Mouse (Mus musculus) WW6 (cell line): ENCODE measurements around the gene Fgfr2.

Experiments used
- DNase-seq: peaks from one replicate; pipeline ENCODE4 v3.0.0-alpha.2; 2013; ENCODE audit warnings: low read depth, low spot score

The Fgfr2 gene

DNA sequence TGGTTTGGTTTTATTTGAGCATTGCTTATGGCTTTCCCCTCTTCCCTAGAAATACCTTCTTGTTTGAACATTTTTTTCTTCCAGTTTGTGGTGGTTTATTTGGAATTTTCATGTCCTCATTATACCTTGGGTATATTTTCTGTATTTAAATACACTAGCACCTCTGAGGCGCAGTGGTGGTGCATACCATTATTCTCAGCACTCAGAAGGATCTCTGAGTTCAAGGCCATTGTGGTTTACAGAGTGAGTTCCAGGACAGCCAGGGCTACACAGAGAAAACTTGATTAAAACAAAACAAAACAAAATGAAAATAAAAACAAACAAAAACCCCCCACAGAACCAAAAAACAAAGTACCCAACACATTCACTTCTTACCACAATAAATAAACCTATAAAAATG lies 189.8 kb downstream of the Fgfr2 start:
- no peak for DNase-seq

GRCm38 (mm10) chr7:132931560-132932351 lies 191.4 kb downstream of the Fgfr2 start:
- DNase-seq, result no peak

GRCm38 (mm10) chr7:132930850-132931559 lies 192.1 kb downstream of the Fgfr2 start, which contains the start of gene Zranb1:
Zranb1 (plus strand) TSS chr7:132931142.
- DNase-seq, result peak; percentile 95

- no peak for DNase-seq
Observed at GRCm38 (mm10) chr7:132930055-132930454, 193.1 kb downstream of the Fgfr2 start.

GRCm38 (mm10) chr7:132927201-132927600 lies 195.9 kb downstream of the Fgfr2 start:
- DNase-seq, result no peak

- DNase-seq, result no peak
Observed at GRCm38 (mm10) chr7:132925227-132925626, 197.9 kb downstream of the Fgfr2 start.

DNA sequence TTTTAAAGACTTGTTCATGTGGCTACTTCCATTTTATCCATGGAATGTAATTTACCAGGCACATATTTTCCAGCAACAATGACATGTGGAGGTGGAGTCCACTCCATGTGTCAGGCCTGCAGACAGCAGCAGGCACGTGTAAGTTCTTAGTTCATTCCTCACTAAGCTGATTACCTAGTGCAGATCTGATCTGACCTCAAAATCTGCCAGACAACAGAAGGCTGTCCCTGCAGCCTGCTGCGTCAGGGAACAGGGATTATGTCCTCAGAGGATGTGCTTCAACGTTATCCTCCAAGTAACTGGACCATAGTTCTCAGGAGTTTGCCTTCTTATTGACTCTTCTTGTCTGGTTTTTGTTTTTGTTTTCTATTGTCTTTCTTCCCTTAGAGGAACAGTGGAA lies 201.2 kb downstream of the Fgfr2 start:
- no peak for DNase-seq

DNA sequence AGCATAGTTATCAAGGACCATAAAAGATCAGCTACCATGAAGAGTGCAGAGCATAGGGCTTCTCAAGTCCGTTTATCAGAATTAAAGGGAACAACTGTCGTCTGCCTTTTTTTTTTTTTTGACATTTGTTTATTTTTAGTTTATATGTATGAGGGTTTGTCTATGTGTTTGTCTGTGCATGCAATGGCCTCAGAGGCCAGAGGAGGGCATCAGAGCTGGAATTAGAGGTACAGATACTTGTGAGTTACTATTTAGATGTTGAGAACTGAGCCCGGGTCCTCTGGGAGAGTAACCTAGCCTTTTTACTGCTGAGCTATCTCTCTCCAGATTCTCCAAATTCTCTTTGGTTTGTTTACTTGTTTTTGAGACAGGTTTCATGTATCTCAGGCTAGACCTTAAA lies 219.4 kb downstream of the Fgfr2 start:
- no peak for DNase-seq

DNA sequence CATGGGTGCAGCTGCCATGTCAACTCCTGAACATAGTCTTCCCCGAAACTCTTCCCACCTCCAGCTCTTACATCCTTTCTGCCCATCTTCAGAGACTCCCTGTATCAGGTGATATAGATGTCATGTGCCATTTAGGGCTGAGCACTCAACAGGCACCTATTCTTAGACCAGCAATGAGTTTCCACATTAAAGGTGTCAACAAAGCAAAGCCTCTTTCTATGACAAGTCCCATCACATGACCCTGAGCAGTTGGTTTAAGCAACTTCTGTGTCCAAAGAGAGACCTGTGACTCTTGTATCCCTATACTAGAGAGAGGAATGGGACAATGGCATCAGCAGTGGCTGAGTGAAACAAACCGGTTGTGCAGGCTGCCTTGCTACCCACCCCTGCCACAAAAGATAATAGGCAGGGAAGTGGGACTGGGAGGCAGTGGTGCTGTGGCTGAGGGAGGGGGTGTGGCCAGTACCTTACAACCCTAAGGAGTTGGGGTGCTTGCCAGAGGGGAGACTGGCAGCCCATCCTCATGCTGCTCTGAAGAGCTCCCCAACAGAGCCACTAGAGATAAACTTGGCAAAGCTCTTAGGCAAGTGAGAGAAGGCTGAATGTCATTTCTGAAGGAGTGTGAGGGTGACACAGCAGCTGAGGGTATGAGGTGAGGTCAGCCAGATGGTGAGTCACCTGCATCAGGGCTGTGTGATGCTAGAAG lies 222.2 kb downstream of the Fgfr2 start:
- no peak for DNase-seq

- DNase-seq, result peak; percentile 33
Observed at GRCm38 (mm10) chr7:132898234-132898633, 224.9 kb downstream of the Fgfr2 start.

GRCm38 (mm10) chr7:132897258-132897657 lies 225.9 kb downstream of the Fgfr2 start:
- peak; percentile 42 for DNase-seq

- DNase-seq, result peak; percentile 52
Observed at GRCm38 (mm10) chr7:132896206-132896815, 226.8 kb downstream of the Fgfr2 start.

GRCm38 (mm10) chr7:132894841-132895555 lies 228.2 kb downstream of the Fgfr2 start:
- DNase-seq, result no peak

DNA sequence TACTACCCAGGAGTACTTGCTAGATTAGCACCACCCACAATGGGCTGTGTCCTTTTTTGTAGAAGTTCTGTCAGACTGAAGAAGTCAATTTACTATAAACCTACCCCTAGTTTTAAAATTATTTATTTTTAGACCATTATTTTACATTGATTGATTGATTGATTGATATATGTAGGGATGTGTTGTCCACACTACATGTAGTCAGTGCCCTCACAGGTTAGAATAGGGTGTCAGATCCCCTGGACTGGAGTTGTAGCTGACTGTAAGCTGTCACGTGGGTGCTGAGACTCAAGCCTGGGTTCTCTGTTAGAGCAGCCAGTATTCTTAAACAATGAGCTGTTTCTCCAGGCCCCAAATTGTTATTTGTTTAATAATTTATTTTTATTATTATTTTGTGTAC lies 229.8 kb downstream of the Fgfr2 start:
- no peak for DNase-seq

- no peak for DNase-seq
Observed at GRCm38 (mm10) chr7:132892806-132893205, 230.3 kb downstream of the Fgfr2 start.

DNA sequence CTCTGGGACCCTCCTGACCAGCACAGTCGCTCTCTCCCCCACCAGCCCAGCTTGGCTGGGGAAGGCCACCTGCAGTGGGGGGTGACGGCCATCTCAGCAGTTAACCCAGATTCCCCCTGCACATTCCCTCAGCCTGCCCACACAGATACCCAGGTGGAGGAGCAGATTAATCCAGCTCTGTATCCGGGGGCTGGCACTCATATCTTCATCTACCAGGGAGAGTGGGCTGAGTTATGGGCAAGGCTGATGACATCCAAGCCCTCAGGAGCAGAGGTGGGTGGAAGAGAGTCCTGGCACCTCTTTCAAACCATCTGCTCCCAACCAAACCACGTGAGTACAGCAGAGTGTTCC lies 230.9 kb downstream of the Fgfr2 start:
- DNase-seq, result no peak

GRCm38 (mm10) chr7:132891561-132892310 lies 231.4 kb downstream of the Fgfr2 start:
- no peak for DNase-seq

DNA sequence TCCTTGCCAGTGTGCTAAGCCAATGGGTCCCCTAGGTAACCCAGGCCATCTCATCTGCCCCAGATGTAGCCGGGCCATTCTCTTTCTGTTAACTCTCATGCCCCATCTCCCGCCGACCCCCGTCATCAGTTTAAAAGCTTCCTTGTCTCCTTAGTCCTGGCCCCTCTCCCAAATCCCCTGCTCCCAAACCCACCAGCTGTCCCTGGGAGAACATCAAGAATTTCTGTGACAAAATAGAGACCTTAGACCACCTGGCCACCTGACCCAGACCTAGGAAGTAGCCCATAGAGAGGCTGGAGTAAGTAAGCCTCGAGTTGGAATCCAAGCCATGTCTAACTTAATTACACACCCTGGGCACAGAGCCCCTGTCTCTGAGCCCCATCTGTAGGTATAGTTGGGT lies 232.9 kb downstream of the Fgfr2 start:
- DNase-seq, result no peak

- no peak for DNase-seq
Observed at GRCm38 (mm10) chr7:132889691-132890090, 233.5 kb downstream of the Fgfr2 start.

GRCm38 (mm10) chr7:132888518-132889249 lies 234.5 kb downstream of the Fgfr2 start:
- no peak for DNase-seq
